15 mouse cellular contexts compared by ENCODE assay signal in the genomic region with DNA sequence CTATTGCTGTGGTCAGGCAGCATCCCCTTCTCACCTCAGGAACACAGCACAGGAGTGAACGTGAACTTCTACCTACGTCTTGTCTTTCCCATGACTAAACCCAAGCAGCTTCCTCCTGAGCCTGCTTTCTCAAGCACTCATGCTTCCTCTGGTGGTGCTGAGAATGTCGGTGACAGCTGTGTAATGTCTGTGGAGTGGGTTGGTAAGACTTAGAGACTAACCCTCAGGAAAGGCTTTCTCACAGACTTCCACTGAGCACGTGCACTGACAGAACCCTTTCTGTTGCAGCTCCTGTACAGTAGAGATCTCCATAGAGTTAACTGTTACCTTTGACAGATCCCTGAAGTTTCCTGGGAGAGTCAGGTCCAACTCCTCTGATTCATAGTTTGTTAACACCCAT.
"Had no signal": no experiment of that assay in that cellular context is flagged by ENCODE, and none has a peak within 500 bp of the region (broad histone marks: within the 10 kb centered on the region; RNA-seq: fewer than 3 reads in every experiment).

No protein-coding gene starts in this region.

- H3K4me1 ChIP-seq: lung, embryonic 15.5 days; megakaryocyte, embryonic 14.5 days; midbrain, embryonic 15.5 days; neural tube, embryonic 12.5 days; stomach, embryonic 15.5 days had no signal

- H3K9me3 ChIP-seq: lung, embryonic 15.5 days; megakaryocyte, embryonic 14.5 days; midbrain, embryonic 13.5 days; midbrain, embryonic 15.5 days; neural tube, embryonic 12.5 days; stomach, embryonic 15.5 days had no signal

- H3K4me3 ChIP-seq: lung, embryonic 15.5 days; megakaryocyte, embryonic 14.5 days; midbrain, embryonic 13.5 days; midbrain, embryonic 15.5 days; neural tube, embryonic 12.5 days; stomach, embryonic 15.5 days had no signal

- DNase-seq: lung, adult 2 months; lung, postnatal 14 days; lung, postnatal 36 days; right cerebral cortex, postnatal 14 days; thymus, adult 2 months; thymus, postnatal 25 days; thymus, postnatal 4 days had no signal

- H3K27ac ChIP-seq: lung, embryonic 15.5 days; macrophage; midbrain, embryonic 13.5 days; midbrain, embryonic 15.5 days; neural tube, embryonic 12.5 days; stomach, embryonic 15.5 days; stomach, postnatal 0 days had no signal

- H3K36me3 ChIP-seq: lung, embryonic 15.5 days; stomach, embryonic 15.5 days had no signal

- H3K27me3 ChIP-seq: lung, embryonic 15.5 days; megakaryocyte, embryonic 14.5 days; midbrain, embryonic 13.5 days; midbrain, embryonic 15.5 days; neural tube, embryonic 12.5 days; stomach, embryonic 15.5 days had no signal
